Mouse (Mus musculus): ENCODE measurements around the gene Spaca4. TPM values are rescaled to one million over a fixed set of nuclear protein-coding genes. Genes with fewer than 3 reads are reported as not detected.

The Spaca4 gene
- polyA plus RNA-seq, 1 experiment from 2014 or later = not detected

DNA sequence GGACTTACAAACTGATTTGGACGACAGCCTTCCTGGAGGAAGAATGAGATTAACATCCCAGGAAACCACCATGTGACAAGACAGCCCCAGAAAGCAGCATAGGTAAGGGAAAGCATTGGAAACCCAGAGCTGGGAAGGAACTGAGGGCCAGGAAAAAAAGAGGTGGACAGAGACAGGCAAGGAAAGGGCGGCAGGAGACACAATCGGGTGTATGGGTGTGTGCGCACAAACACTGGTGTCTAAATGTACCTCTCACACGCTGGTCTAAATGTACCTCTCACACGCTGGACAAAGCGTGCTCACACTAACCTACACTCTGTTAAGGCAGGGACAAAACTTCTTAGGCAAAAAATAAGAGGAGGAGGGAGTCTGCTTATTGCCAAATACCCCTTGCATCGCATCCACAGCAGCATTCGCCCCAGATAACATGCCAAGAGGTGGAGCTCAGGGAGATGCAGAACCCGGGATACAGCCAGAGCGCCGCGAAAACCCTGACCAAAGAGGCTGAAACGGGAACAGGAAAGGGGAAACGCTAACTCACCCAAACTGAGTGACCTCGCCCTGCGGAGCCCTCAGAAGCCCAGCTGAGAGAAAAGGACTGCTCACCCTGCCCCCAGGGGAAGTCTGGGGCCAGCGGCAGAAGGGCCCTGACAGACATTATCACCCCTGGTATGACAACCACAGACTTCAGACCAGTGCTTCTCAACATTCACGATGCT, 9.7 kb downstream of the Spaca4 start:
- ATAC-seq (replicated peaks; ENCODE audit: low FRiP score, low read depth) (no peak), DNase-seq (ENCODE audit: low spot score) (no peak)
- TF ChIP-seq CTCF (IDR thresholded peaks at IDR 0.05; ENCODE audit: low read depth) = no peak
- Histone ChIP-seq H3K9ac (ENCODE audit: low read depth, low read length) (0 out of 2 replicates have a peak overlapping the region, but pooled peaks have one; percentile 31), H3K4me2 (ENCODE audit: low read length) (peak overlapping the region; percentile 70), H3K27me3 (ENCODE audit: insufficient read depth, low read length) (no peaks in the 10 kb centered on the region), H3K36me3 (ENCODE audit: insufficient read depth, low read length) (peaks cover 37% of the 10 kb centered on the region), H3K9me3 (replicated peaks; ENCODE audit: low read length) (no peaks in the 10 kb centered on the region), H3K27ac (0 out of 2 replicates have a peak overlapping the region, but pooled peaks have one; percentile 50), H3K4me3 (replicated peaks; ENCODE audit: low read depth, low read length) (peak overlapping the region; percentile 63), H3K4me1 (replicated peaks; ENCODE audit: insufficient read depth, low read length) (peaks cover 20% of the 10 kb centered on the region)
- 83% methylated on average over 19 of the region's 19 CpGs for WGBS

GRCm38 (mm10) chr7:45715090-45715708, 10.4 kb downstream of the Spaca4 start, which contains the start of gene Rpl18:
TSS of gene Rpl18 (plus strand) at chr7:45715457.
- Histone ChIP-seq H3K9me3 (replicated peaks; ENCODE audit: low read length) (no peaks in the 10 kb centered on the region), H3K4me1 (replicated peaks; ENCODE audit: insufficient read depth, low read length) (peaks cover 20% of the 10 kb centered on the region), H3K27me3 (ENCODE audit: insufficient read depth, low read length) (no peaks in the 10 kb centered on the region), H3K4me3 (replicated peaks; ENCODE audit: low read depth, low read length) (peak within 1 kb of the TSS; percentile 63), H3K36me3 (ENCODE audit: insufficient read depth, low read length) (peaks cover 39% of the 10 kb centered on the region), H3K4me2 (ENCODE audit: low read length) (peak within 1 kb of the TSS; percentile 70), H3K27ac (peak within 1 kb of the TSS; percentile 83), H3K9ac (ENCODE audit: low read depth, low read length) (peak within 1 kb of the TSS; percentile 72)
- 7% methylated on average over 34 of the region's 34 CpGs for WGBS
- ATAC-seq (replicated peaks; ENCODE audit: low FRiP score, low read depth) (peak; percentile 87), DNase-seq (ENCODE audit: low spot score) (peak; percentile 99)
- TF ChIP-seq CTCF (IDR thresholded peaks at IDR 0.05; ENCODE audit: low read depth) = no peak

DNA sequence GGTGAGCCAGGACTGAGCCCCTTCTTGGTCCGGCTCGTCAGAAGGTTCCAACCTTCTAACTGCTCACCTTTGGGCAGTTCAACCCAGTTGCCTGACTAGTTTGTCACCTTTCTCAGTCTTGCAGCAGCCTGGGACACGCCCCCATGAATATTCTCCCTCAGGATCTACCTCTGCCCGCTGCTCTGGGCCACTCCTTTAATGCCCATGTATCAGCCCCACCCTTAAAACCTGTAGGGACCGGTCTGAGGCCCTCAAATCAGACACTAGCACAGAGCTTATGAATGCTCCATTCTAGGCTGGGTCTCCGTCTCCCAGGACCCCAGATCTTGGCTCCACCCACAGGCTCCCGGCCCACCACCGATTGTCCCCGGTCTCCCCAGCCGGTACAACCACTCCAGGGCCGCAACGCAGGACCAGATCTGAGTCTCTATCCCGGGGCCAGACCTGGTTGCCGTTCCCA, 11.0 kb downstream of the Spaca4 start:
- Histone ChIP-seq H3K27me3 (ENCODE audit: insufficient read depth, low read length) (no peaks in the 10 kb centered on the region), H3K4me2 (ENCODE audit: low read length) (peak overlapping the region; percentile 63), H3K9ac (ENCODE audit: low read depth, low read length) (peak overlapping the region; percentile 72), H3K4me1 (replicated peaks; ENCODE audit: insufficient read depth, low read length) (peaks cover 20% of the 10 kb centered on the region), H3K27ac (peak overlapping the region; percentile 83), H3K4me3 (replicated peaks; ENCODE audit: low read depth, low read length) (peak overlapping the region; percentile 63), H3K36me3 (ENCODE audit: insufficient read depth, low read length) (peaks cover 40% of the 10 kb centered on the region), H3K9me3 (replicated peaks; ENCODE audit: low read length) (no peaks in the 10 kb centered on the region)
- WGBS = 5% methylated on average over 14 of the region's 14 CpGs
- TF ChIP-seq CTCF (IDR thresholded peaks at IDR 0.05; ENCODE audit: low read depth) = no peak
- DNase-seq (ENCODE audit: low spot score) (no peak), ATAC-seq (replicated peaks; ENCODE audit: low FRiP score, low read depth) (peak; percentile 56)

DNA sequence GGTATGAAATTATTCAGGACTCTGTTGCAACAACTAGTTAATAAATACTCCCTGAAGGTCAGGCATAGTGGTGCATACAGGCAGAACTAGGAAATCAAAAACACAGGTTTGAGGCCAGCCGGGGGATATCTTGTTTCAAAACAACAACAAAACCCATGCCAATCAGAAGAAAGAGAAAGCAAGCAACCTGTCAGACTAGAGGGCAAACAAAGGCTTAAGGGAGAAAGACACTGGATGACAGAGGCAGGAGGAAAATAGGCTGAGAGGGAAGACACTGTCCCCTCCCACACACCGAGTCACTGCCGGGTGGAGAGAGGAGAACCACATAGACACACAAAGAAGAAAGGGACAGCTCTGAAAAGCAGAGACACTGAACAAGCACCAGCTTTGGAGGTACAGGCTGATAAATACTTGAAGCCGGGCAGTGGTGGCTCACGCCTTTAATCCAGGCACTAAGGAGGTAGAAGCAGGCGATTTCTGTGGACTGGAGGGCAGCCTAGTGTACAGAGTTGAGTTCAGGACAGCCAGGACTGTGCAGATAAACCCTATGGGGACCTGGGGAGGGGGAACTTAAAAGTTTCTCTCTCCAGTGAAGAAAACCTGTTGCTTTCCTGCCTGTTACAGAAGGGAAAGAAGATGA, 11.6 kb downstream of the Spaca4 start:
- Histone ChIP-seq H3K27me3 (ENCODE audit: insufficient read depth, low read length) (no peaks in the 10 kb centered on the region), H3K36me3 (ENCODE audit: insufficient read depth, low read length) (peaks cover 38% of the 10 kb centered on the region), H3K9ac (ENCODE audit: low read depth, low read length) (peak overlapping the region; percentile 72), H3K4me2 (ENCODE audit: low read length) (peak overlapping the region; percentile 63), H3K4me1 (replicated peaks; ENCODE audit: insufficient read depth, low read length) (peaks cover 13% of the 10 kb centered on the region), H3K9me3 (replicated peaks; ENCODE audit: low read length) (no peaks in the 10 kb centered on the region), H3K4me3 (replicated peaks; ENCODE audit: low read depth, low read length) (peak overlapping the region; percentile 63), H3K27ac (peak overlapping the region; percentile 83)
- ATAC-seq (replicated peaks; ENCODE audit: low FRiP score, low read depth) (no peak), DNase-seq (ENCODE audit: low spot score) (no peak)
- TF ChIP-seq CTCF (IDR thresholded peaks at IDR 0.05; ENCODE audit: low read depth) = no peak
- WGBS = 69% methylated on average over 6 of the region's 6 CpGs

- DNase-seq (ENCODE audit: low spot score) = no peak
- peak overlapping the region; percentile 42; the same call in 1 of the 2 replicates for H3K27ac ChIP-seq
- H3K4me3 ChIP-seq (replicated peaks; ENCODE audit: low read depth, low read length) = no peak overlapping the region
- TF ChIP-seq CTCF (IDR thresholded peaks at IDR 0.05; ENCODE audit: low read depth) = no peak
- no peak overlapping the region for H3K9ac ChIP-seq (ENCODE audit: low read depth, low read length)
- H3K9me3 ChIP-seq (replicated peaks; ENCODE audit: low read length) = no peaks in the 10 kb centered on the region
- no peak for ATAC-seq (replicated peaks; ENCODE audit: low FRiP score, low read depth)
- no peaks in the 10 kb centered on the region for H3K27me3 ChIP-seq (ENCODE audit: insufficient read depth, low read length)
- WGBS = 91% methylated on average over 16 of the region's 16 CpGs
- no peak overlapping the region for H3K4me2 ChIP-seq (ENCODE audit: low read length)
- H3K36me3 ChIP-seq (ENCODE audit: insufficient read depth, low read length) = peaks cover 38% of the 10 kb centered on the region
- peaks cover 17% of the 10 kb centered on the region for H3K4me1 ChIP-seq (replicated peaks; ENCODE audit: insufficient read depth, low read length)
Measured at GRCm38 (mm10) chr7:45713396-45713795, 12.2 kb downstream of the Spaca4 start.

Measured in kidney, postnatal 0 days (tissue).